ENCODE assay signal across 8 mouse cellular contexts in the genomic region with DNA sequence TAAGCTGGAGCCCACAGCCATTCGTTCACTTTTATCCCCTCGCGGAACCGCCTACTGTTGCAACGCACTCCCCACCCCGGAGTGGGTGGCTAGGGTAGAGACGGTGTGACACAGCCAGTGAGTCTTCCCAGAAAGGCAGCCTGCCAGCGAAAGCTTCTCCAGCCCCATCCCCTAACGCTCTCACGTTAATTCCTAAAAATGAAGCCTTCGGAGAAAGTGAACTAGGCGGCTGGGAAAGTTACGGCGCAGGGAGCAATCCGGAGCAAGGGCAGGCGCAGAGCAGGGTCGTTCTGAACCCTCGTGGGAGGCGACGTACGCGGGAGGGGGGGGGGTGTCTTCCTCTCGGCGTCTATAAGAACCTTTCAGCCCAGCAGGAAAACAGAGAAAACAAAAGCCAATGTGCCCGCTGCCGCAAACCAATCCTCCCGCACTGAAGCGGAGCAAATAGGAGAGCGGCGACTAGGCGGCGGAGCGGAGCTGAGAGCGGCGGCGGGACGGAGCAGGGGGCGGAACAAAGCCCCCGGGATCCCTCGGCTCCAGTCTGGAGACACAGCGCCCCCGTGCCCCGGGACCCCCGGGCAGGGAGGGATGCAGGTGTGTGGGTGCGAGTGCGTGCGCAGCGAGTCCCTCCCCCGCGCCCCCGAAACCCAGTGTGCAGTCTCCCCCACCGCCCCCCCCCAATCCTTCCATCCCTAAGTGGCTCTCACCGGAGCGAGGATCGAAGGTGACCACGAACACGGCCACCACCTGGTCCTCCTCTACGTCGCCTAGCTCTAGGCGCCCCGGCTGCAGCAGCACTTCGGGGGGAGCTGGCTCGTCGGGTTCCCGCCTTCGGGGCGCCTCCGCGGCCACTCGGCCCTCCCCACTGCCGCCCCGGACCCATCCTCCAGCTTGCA. TPM values are rescaled to one million over a fixed set of nuclear protein-coding genes. Genes with fewer than 3 reads are reported as not detected.
A peak's percentile ranks its signal among the peaks of the same experiment; 100 is the strongest.
DNase-seq lines count a peak whose midpoint lies in the region; ATAC-seq and TF ChIP-seq lines count a peak whose summit lies in the region.

No protein-coding gene starts in this region.

- DNase-seq in MEL (ENCODE audit: low read depth, low spot score), result peak; percentile 41
- DNase-seq in forebrain, embryonic 14.5 days (ENCODE audit: low spot score), result peak; percentile 75
- peak; percentile 42 to 45 for DNase-seq in layer of hippocampus, postnatal 25 days (ENCODE audit: extremely low spot score in 1 of 2, low spot score in 1 of 2)
- peak; percentile 9 for DNase-seq in lung, postnatal 25 days (ENCODE audit: low spot score)
- peak; percentile 87 for DNase-seq in right cerebral cortex, adult 18-20 months
- no peak for DNase-seq in c-Kit-positive CD71-positive TER-119-positive erythroid progenitor cells, embryonic 14.5 days (ENCODE audit: low spot score)

- H3K4me2 ChIP-seq in forebrain, embryonic 14.5 days (ENCODE audit: low read length), result peak overlapping the region; percentile 79
- peak overlapping the region; percentile 81 for H3K4me2 ChIP-seq in hindbrain, embryonic 12.5 days (replicated peaks)

- peak in 1 of 2 experiments; percentile 76; a peak in 1 of 4 replicates for TF ChIP-seq POLR2A in MEL (IDR thresholded peaks at IDR 0.05; ENCODE audit: control insufficient read depth in 1 of 2, insufficient read depth in 1 of 2, low read depth in 1 of 2, low read length in 2 of 2, poor library complexity in 1 of 2)

- no peak for TF ChIP-seq RAD21 in MEL (IDR thresholded peaks at IDR 0.05; ENCODE audit: low read depth, low read length)

- H3K9ac ChIP-seq in MEL (ENCODE audit: control insufficient read depth, low read depth, low read length, poor library complexity, severe bottlenecking), result peak overlapping the region; percentile 87
- peak overlapping the region; percentile 94 for H3K9ac ChIP-seq in forebrain, embryonic 14.5 days (ENCODE audit: low read length)
- peak overlapping the region; percentile 86 for H3K9ac ChIP-seq in hindbrain, embryonic 12.5 days

- peak overlapping the region; percentile 84 to 99 for H3K4me3 ChIP-seq in MEL (ENCODE audit: control insufficient read depth in 1 of 2, insufficient read depth in 1 of 2, low read depth in 2 of 2, low read length in 2 of 2)
- H3K4me3 ChIP-seq in brown adipose tissue, adult 24 weeks (ENCODE audit: insufficient read depth, low read depth, low read length), result peak overlapping the region; percentile 99
- H3K4me3 ChIP-seq in forebrain, embryonic 14.5 days (ENCODE audit: low read depth, low read length), result peak overlapping the region; percentile 80
- H3K4me3 ChIP-seq in hindbrain, embryonic 12.5 days, result peak overlapping the region; percentile 86

- no peak for TF ChIP-seq EP300 in MEL (IDR thresholded peaks at IDR 0.05; ENCODE audit: low read depth in 1 of 2, low read length in 2 of 2)

- peaks cover 0 to 8% of the 10 kb centered on the region in 2 experiments; a peak in 3 of 4 replicates for H3K4me1 ChIP-seq in MEL (ENCODE audit: control insufficient read depth in 1 of 2, insufficient read depth in 2 of 2, low read length in 2 of 2)
- H3K4me1 ChIP-seq in brown adipose tissue, adult 24 weeks (ENCODE audit: control insufficient read depth, insufficient read depth, insufficient read length, low read length), result no peaks in the 10 kb centered on the region
- H3K4me1 ChIP-seq in forebrain, embryonic 14.5 days (ENCODE audit: control insufficient read depth, insufficient read depth, low read length), result peaks cover 26% of the 10 kb centered on the region
- H3K4me1 ChIP-seq in hindbrain, embryonic 12.5 days, result peaks cover 15% of the 10 kb centered on the region

- under 1% methylated on average over 62 of the region's 72 CpGs for WGBS in forebrain, embryonic 14.5 days
- WGBS in hindbrain, embryonic 12.5 days, result under 1% methylated on average over 70 of the region's 72 CpGs

- peaks cover 3 to 10% of the 10 kb centered on the region in 2 experiments; a peak in 2 of 4 replicates for H3K27me3 ChIP-seq in MEL (ENCODE audit: control insufficient read depth in 1 of 2, insufficient read depth in 2 of 2, low read length in 2 of 2)
- 0 out of 2 replicates have a peak, but pooled peaks cover 3% of the 10 kb centered on the region for H3K27me3 ChIP-seq in forebrain, embryonic 14.5 days (replicated peaks; ENCODE audit: control insufficient read depth, insufficient read depth, low read length)
- H3K27me3 ChIP-seq in hindbrain, embryonic 12.5 days, result peaks cover 10% of the 10 kb centered on the region

- 0 out of 6 replicates have a peak, but pooled peaks of 1 of the 3 experiments have one; percentile 0 for TF ChIP-seq CTCF in MEL (IDR thresholded peaks at IDR 0.05 in 2 of 3, conservative IDR thresholded peaks at IDR 0.05 in 1 of 3; ENCODE audit: control insufficient read depth in 1 of 3, insufficient read depth in 1 of 3, low read depth in 2 of 3, low read length in 3 of 3, poor library complexity in 1 of 3, severe bottlenecking in 1 of 3)

- H3K79me2 ChIP-seq in MEL (ENCODE audit: control insufficient read depth, insufficient read depth, low read length, poor library complexity), result no peaks in the 10 kb centered on the region; the same call in 1 of the 2 replicates

- H3K9me3 ChIP-seq in MEL (replicated peaks; ENCODE audit: insufficient read depth, low read length), result no peaks in the 10 kb centered on the region
- no peaks in the 10 kb centered on the region for H3K9me3 ChIP-seq in forebrain, embryonic 14.5 days (replicated peaks; ENCODE audit: control insufficient read depth, low read length)
- H3K9me3 ChIP-seq in hindbrain, embryonic 12.5 days (replicated peaks), result no peaks in the 10 kb centered on the region

- ATAC-seq in forebrain, embryonic 14.5 days, result peak; percentile 65
- peak; percentile 81 for ATAC-seq in hindbrain, embryonic 12.5 days (ENCODE audit: low FRiP score)

- peaks cover 0 to 8% of the 10 kb centered on the region in 2 experiments; a peak in 2 of 4 replicates for H3K36me3 ChIP-seq in MEL (ENCODE audit: control insufficient read depth in 1 of 2, insufficient read depth in 2 of 2, low read length in 2 of 2)
- no peaks in the 10 kb centered on the region for H3K36me3 ChIP-seq in forebrain, embryonic 14.5 days (ENCODE audit: control insufficient read depth, insufficient read depth, low read length)
- H3K36me3 ChIP-seq in hindbrain, embryonic 12.5 days, result no peaks in the 10 kb centered on the region

- no peak overlapping the region for H3K27ac ChIP-seq in MEL (ENCODE audit: control insufficient read depth, low read depth, low read length)
- H3K27ac ChIP-seq in brown adipose tissue, adult 24 weeks (replicated peaks; ENCODE audit: low read depth, low read length), result no peak overlapping the region
- peak overlapping the region; percentile 94 for H3K27ac ChIP-seq in forebrain, embryonic 14.5 days (ENCODE audit: low read depth, low read length)
- peak overlapping the region; percentile 86 for H3K27ac ChIP-seq in hindbrain, embryonic 12.5 days

RNA-seq across cellular contexts. Expression of a gene that starts 0.5 kb away (rescaled TPM):
- 6.1 and 6.4 TPM in 2 replicates for total RNA-seq in MEL (2012; rRNA removed)
- 1 to 10 TPM in 1 of 2 experiments, not detected in 1; 5.9 TPM for polyA plus RNA-seq in MEL (2012; ENCODE audit: insufficient read depth in 1 of 2, insufficient read length in 2 of 2, low read depth in 1 of 2, low replicate concordance in 2 of 2, missing spikeins in 1 of 2)
- polyA plus RNA-seq in brown adipose tissue, adult 24 weeks (2012; ENCODE audit: insufficient read depth, insufficient read length, missing spikeins), result 2.8 and 3.7 TPM in 2 replicates
- polyA plus RNA-seq in forebrain, embryonic 14.5 days (2014; fragmentation: Nextera tagmentation; extraction: Ambion mirVana), result 35.8 and 38.7 TPM in 2 replicates
- polyA plus RNA-seq in hindbrain, embryonic 12.5 days (2016; fragmentation: Nextera tagmentation; extraction: Ambion mirVana), result 18.7 and 19.9 TPM in 2 replicates
- total RNA-seq in layer of hippocampus, postnatal 25 days (2021), result 10 to 100 TPM; 41.4 to 46.0 TPM

RNA-seq across cellular contexts. Expression of a gene that starts 3.5 kb away (rescaled TPM):
- total RNA-seq in MEL (2012; rRNA removed), result not detected in 2 replicates
- not detected for polyA plus RNA-seq in MEL (2012; ENCODE audit: insufficient read depth in 1 of 2, insufficient read length in 2 of 2, low read depth in 1 of 2, low replicate concordance in 2 of 2, missing spikeins in 1 of 2)
- not detected in 2 replicates for polyA plus RNA-seq in brown adipose tissue, adult 24 weeks (2012; ENCODE audit: insufficient read depth, insufficient read length, missing spikeins)
- 0.07 and 0.23 TPM in 2 replicates for polyA plus RNA-seq in forebrain, embryonic 14.5 days (2014; fragmentation: Nextera tagmentation; extraction: Ambion mirVana)
- 0.29 TPM in 1 of 2 replicates, not detected in the other for polyA plus RNA-seq in hindbrain, embryonic 12.5 days (2016; fragmentation: Nextera tagmentation; extraction: Ambion mirVana)
- not detected for total RNA-seq in layer of hippocampus, postnatal 25 days (2021)

RNA-seq across cellular contexts. Expression of a gene that starts 35.8 kb away (rescaled TPM):
- total RNA-seq in MEL (2012; rRNA removed), result 97.2 and 99.2 TPM in 2 replicates
- 10 to 100 TPM in 1 of 2 experiments, not detected in 1; 91.7 TPM for polyA plus RNA-seq in MEL (2012; ENCODE audit: insufficient read depth in 1 of 2, insufficient read length in 2 of 2, low read depth in 1 of 2, low replicate concordance in 2 of 2, missing spikeins in 1 of 2)
- polyA plus RNA-seq in brown adipose tissue, adult 24 weeks (2012; ENCODE audit: insufficient read depth, insufficient read length, missing spikeins), result 76.8 and 95.7 TPM in 2 replicates
- polyA plus RNA-seq in forebrain, embryonic 14.5 days (2014; fragmentation: Nextera tagmentation; extraction: Ambion mirVana), result 116 and 140 TPM in 2 replicates
- 150 and 156 TPM in 2 replicates for polyA plus RNA-seq in hindbrain, embryonic 12.5 days (2016; fragmentation: Nextera tagmentation; extraction: Ambion mirVana)
- 10 to 100 TPM; 32.6 to 36.2 TPM for total RNA-seq in layer of hippocampus, postnatal 25 days (2021)

RNA-seq across cellular contexts. Expression of a gene that starts 55.6 kb away (rescaled TPM):
- total RNA-seq in MEL (2012; rRNA removed), result not detected in 2 replicates
- polyA plus RNA-seq in MEL (2012; ENCODE audit: insufficient read depth in 1 of 2, insufficient read length in 2 of 2, low read depth in 1 of 2, low replicate concordance in 2 of 2, missing spikeins in 1 of 2), result not detected
- polyA plus RNA-seq in brown adipose tissue, adult 24 weeks (2012; ENCODE audit: insufficient read depth, insufficient read length, missing spikeins), result not detected in 2 replicates
- polyA plus RNA-seq in forebrain, embryonic 14.5 days (2014; fragmentation: Nextera tagmentation; extraction: Ambion mirVana), result not detected in 2 replicates
- not detected in 2 replicates for polyA plus RNA-seq in hindbrain, embryonic 12.5 days (2016; fragmentation: Nextera tagmentation; extraction: Ambion mirVana)
- total RNA-seq in layer of hippocampus, postnatal 25 days (2021), result not detected

RNA-seq across cellular contexts. Expression of a gene that starts 57.9 kb away (rescaled TPM):
- total RNA-seq in MEL (2012; rRNA removed), result 0.16 TPM in 1 of 2 replicates, not detected in the other
- under 1 TPM in 1 of 2 experiments, not detected in 1; 0.10 TPM for polyA plus RNA-seq in MEL (2012; ENCODE audit: insufficient read depth in 1 of 2, insufficient read length in 2 of 2, low read depth in 1 of 2, low replicate concordance in 2 of 2, missing spikeins in 1 of 2)
- not detected in 2 replicates for polyA plus RNA-seq in brown adipose tissue, adult 24 weeks (2012; ENCODE audit: insufficient read depth, insufficient read length, missing spikeins)
- not detected in 2 replicates for polyA plus RNA-seq in forebrain, embryonic 14.5 days (2014; fragmentation: Nextera tagmentation; extraction: Ambion mirVana)
- polyA plus RNA-seq in hindbrain, embryonic 12.5 days (2016; fragmentation: Nextera tagmentation; extraction: Ambion mirVana), result not detected in 2 replicates
- total RNA-seq in layer of hippocampus, postnatal 25 days (2021), result not detected

Comparison
In these comparisons a context has a peak if more than half of its experiments do, and no peak if none do; other contexts are left out.
1. H3K27ac ChIP-seq: peak in forebrain, embryonic 14.5 days (single experiment) and hindbrain, embryonic 12.5 days (single experiment); none in MEL (single experiment) and brown adipose tissue, adult 24 weeks (single experiment).
2. Peak in every context shown above with its lines, with median percentiles within 50 percentile points of each other: H3K4me3 ChIP-seq and H3K9ac ChIP-seq.